Mouse (Mus musculus) heart, embryonic 11.5 days (tissue): Measurements from ENCODE around the gene Prorsd1. TPM values are rescaled to one million over a fixed set of nuclear protein-coding genes. Genes with fewer than 3 reads are reported as not detected.

Experiments used
- polyA plus RNA-seq: library from polyadenylated mRNA; unstranded; fragments of >200 nt; fragmentation: Nextera tagmentation; extraction: Ambion mirVana; gene quantifications from 2 replicates; pipeline ENCODE4 v1.2.1, GENCODE M21; 2014

Prorsd1 gene
- polyA plus RNA-seq, 1 experiment from 2014 or later = 32.8 TPM

Other genes with a start within 250 kb of the Prorsd1 start
- gene Ccdc88a, start 141.4 kb downstream of the Prorsd1 start, polyA plus RNA-seq = 24.9 and 25.0 TPM in 2 replicates
- gene Mtif2, start 11.4 kb upstream of the Prorsd1 start, polyA plus RNA-seq = 32.3 and 33.5 TPM in 2 replicates
- 0.07 and 0.17 TPM in 2 replicates for gene Clhc1, start 32.9 kb upstream of the Prorsd1 start, polyA plus RNA-seq
- gene Rps27a, start 33.1 kb upstream of the Prorsd1 start, polyA plus RNA-seq = 813 and 895 TPM in 2 replicates
- 48.5 and 54.2 TPM in 2 replicates for gene Rtn4, start 177.9 kb upstream of the Prorsd1 start, polyA plus RNA-seq